Mouse (Mus musculus): ENCODE measurements around the gene Entpd4b.
"Not testable (repeated sequence)": the region's sequence is repeated elsewhere in the genome, so short reads cannot be mapped to it uniquely, and the experiment has no call there.

The Entpd4b gene

DNA sequence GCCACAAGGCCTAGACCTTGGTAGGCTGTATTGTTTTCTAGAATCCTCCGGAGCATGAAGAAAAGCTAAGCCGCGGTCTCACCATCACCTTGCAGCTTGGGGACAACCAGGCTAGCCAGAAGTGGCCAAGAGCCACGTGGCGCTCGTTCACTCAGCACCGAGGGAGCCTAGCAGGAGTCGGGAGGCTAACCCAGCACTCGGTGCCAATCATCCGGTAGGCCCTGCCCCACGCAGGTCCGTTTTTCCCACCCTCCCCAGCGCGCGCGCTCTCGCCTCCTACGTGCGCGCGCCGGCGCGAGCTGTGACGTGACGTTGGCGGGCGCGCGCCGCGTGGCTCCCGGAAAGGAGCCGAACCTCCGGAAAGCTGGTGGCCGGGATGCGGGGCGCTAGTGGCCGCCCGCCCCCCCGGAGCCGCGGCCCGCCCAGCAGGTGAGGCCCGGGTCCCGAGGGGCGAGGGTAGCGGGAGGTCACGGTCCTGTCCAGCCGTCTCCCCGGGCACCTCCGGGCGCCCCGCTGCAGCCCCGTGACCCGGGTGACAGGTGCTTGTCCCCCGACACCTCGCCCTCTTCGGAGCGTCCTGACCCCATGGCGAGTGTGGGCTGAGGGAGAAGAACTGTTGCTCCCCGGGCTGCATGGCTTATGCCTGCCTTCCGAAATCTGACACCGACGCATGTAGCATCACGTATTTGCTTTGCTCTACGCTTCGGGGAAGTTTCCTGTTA is at the start of gene Entpd4b:
Gene Entpd4b, plus strand, starts transcription at position 315 of the 722 bp plus-strand sequence.
- DNase-seq (ENCODE audit: low read depth, low spot score): not testable (repeated sequence)

DNA sequence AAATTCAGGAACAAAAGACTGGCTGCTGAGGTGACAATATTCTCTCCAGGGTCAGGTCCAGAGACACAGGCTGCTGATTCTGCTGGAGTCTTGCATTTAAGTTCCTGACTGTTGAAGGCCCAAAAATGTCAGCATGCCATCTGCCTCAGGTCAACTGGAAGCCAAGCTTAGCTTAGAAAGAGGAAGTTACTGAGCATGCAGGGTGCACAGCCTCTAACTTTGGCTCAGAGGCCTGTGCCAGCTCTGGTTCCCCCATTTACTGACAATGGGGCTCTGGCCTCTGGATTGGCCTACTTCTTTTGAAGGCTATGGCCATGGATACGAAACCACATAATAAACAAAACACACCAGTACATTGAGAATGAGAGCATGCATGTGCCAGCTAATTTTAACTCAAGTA is 48.2 kb upstream of the Entpd4b start:
- not testable (repeated sequence) for DNase-seq (ENCODE audit: low read depth, low spot score)

DNA sequence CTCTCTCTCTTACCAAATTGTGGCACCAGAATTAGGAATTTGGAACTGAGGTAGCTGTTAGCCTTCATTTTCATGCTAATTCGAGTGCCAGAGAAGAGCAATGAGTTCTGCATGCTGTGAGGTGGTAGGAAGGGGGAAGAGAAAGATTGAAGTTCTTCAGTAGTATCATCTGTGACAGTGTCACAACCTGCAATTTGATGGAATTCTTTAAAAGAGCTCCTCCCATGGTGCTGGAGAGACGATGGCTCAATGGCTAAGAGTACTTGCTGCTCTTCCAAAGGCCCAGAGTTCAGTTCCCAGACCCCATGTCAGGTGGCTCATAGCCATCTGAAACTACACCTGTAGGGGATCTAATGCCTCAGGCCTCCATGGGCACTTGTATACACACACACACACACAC is 42.8 kb upstream of the Entpd4b start, which contains the start of gene Gm27179:
Gene Gm27179, minus strand, starts transcription at position 101 of the 400 bp plus-strand sequence.
- DNase-seq (ENCODE audit: low read depth, low spot score): not testable (repeated sequence)

DNA sequence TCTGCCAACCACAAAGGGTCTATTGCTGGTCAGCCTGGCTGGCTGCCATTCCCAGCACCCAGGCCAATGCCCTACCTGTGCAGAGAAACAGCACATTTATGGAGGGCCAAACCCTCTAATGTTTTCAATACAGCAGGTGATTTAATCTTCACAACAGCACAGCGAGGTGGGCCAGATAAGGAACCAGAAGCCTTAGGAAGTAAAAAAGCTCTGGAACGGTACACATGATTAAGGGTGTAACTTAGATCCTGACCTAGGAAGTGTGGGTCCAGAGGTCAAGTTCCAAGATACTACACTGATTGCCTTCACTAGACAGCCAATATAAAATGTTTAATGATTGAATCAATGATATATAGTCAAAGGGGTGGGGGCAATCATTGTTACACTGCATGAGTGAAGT is 34.4 kb upstream of the Entpd4b start:
- not testable (repeated sequence) for DNase-seq (ENCODE audit: low read depth, low spot score)

DNA sequence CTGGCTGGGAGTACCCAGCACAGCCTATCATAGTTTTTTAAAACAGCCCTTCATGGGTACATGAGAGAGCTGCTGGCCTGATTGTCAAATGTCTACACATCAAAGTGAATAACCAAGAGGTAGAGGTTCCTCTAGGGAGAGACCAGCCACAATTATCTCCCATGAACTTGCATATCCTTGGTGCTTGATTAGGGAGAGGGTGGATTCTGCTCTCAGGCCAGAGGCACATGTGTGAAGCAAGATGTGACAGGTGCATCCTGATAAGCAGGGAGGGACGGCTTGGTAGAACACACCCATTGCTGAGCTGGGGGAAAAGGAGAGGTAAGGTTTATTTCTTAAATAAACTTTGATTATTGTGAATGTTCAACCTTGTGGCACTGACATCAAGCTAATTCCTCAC is 32.2 kb upstream of the Entpd4b start:
- DNase-seq (ENCODE audit: low read depth, low spot score): not testable (repeated sequence)

DNA sequence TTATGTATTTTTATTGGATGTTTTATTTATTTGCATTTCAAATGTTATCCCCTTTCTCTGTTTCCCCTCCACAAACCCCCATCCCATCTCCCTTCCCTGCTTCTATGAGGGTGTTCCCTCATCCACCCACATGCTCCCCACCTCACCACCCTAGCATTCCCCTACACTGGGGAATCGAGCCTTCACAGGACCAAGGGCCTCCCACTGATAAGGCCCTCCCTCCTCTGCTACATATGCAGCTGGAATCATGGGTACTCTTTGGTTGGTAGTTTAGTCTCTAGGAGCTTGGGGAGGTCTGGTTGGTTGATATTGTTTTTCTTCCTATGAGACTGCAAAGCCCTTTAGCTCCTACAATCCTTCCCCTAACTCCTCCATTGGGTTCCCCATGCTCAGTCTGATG is 29.0 kb upstream of the Entpd4b start:
- DNase-seq (ENCODE audit: low read depth, low spot score): not testable (repeated sequence)

DNA sequence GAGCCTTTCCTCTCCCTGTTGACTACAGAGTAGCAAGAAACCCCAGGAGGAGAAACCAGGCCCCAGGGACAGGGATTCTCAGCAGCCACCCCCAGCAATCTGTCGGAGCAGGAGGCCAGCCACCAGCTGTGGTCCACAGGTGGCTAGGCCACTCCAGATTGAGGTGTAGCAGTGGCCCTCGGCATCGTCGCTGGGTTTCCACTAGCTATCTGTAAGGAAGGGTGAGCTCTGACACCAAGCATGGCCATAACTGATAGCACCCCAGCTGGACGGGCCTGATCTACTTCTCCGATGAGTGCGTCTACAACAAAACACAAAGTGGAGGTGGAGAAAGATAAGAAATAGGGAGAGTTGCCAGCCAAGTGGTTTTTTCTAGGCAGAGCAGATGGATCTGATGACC is 18.7 kb upstream of the Entpd4b start:
- not testable (repeated sequence) for DNase-seq (ENCODE audit: low read depth, low spot score)

DNA sequence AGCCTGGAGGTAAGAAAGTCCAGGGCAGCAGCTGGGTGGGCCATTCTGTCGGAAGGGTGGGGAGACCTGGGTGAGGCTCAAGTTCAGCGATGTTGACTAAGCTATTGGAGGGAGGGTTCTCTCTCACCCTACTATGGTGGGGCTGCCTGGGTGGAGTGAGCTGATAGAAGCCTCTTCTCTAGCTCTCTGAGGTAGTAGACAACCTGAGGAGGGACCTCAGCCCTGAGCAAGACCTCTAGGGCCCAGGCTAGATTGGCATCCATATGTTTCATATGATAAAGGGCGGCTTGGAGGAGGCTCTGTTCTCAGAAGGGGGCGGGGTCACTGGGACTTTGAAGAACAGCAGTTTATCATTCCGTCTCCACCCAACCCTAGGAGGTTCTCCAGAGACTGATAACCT is 15.1 kb upstream of the Entpd4b start:
- DNase-seq (ENCODE audit: low read depth, low spot score): not testable (repeated sequence)

DNA sequence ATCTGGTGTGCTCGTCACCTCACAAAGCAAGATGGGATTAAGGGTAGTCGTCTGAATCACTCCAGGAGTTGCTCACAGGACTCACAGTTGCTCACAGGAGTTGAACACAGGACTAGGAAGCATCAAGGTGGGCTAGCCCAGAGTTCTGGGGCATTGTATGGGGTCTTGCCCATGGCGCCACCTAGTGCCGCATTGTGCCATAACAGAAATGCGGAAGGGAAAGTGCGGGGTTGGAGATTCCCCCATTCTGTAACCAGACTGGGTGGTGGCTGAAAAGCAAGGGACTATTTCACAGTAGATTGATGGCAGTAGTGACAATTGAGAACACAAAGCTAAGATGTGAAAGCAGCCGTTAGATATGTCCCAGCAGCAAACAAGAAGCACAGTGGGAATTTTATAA is 12.5 kb upstream of the Entpd4b start:
- not testable (repeated sequence) for DNase-seq (ENCODE audit: low read depth, low spot score)

DNA sequence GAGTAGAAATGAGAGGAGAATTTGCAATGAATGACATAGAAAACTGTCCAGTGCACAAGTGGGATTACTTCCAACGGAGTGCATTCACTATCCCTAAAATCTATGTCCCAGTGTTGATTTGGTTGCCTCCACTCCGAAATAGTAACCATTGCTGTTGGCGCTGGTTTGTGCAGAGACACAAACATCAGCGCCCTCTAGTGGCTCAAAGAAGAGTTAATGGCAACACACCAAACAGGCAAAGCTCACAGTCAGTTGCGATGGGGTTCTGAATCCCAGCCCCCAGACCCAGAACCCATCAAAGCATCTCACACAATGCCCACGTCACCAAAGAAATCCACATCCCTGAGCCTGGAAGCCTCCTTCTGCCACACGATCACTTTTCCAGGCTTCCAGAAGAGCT is 11.2 kb upstream of the Entpd4b start:
- DNase-seq (ENCODE audit: low read depth, low spot score): not testable (repeated sequence)

DNA sequence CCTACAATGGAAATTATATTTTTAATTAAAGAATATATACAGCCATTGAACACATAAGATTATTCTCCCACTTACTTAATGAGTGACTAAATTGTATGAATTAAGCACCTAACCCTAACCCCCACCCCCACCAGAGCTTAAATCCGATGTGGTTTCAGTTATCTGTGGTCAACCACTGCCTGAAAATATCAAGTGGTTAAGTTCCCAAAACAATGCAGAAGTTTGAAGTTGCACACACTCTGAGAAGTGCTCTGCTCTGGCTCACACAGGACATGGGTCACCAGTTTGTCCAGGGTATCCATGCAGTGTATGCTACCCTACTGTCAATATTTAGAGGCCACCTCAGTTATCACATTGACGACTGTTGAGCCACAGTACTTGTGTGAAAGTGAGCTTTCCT is 10.2 kb upstream of the Entpd4b start:
- not testable (repeated sequence) for DNase-seq (ENCODE audit: low read depth, low spot score)

DNA sequence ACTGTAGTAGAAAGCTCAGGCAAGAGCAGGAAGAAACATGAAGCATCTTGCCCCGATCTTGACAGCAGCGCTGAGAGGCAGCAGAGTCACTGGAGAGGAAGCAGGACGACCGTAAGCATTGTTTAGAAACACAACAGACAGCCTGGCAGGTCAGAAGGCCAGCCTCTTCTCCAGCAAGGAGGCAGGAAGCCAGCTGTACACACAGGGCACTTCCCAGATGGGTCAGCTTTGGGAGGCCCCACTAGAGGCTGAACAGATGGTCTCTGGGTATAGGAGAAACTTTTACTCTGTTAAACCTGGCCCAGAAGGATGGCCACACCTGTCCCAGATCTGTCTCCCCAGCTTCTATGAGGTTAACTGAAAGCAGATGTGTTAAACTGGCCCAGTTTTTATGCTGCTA is 7.9 kb upstream of the Entpd4b start:
- DNase-seq (ENCODE audit: low read depth, low spot score): not testable (repeated sequence)

DNA sequence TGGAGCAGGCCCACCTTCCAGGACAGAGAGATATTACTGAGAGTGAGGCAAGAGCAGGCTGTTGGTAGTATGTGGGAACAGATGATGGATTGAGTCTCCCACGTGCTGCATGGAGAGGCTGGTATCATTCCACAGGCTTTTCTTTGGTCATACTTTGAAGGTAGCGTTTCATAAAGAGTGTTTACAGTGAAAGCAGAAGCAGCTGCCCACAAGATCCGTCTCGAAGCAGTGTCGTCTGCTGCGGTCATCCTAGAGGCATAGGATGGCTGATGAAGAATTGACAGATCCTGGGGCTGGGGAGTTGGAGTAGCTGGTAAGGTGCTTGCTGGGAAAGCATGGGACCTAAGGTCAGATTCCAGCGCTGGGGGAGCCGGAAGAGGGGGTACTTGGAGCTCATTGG is 1.6 kb downstream of the Entpd4b start:
- not testable (repeated sequence) for DNase-seq (ENCODE audit: low read depth, low spot score)

DNA sequence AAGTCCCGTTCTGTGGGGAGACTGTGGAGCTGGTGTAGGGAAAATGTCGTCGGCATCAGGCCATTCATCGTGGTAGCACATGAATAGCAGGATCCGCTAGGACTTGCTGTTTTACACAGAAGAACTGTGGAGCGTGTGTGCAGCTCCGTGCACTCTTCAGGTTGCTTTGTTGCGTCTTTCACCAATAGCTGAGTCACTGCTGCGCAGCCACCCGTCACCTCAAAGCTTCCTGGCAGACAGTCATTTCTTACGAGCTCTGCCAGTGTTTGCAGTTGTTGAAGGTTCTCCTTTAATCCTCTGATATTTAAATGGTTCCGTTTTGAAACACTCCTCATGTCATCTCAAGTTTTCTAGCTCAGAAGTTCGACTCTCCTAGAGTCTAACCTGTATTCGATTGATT is 2.3 kb downstream of the Entpd4b start:
- DNase-seq (ENCODE audit: low read depth, low spot score): not testable (repeated sequence)
